Mouse (Mus musculus) midbrain, postnatal 0 days (tissue): Measurements from ENCODE around the gene Dock1. TPM values are rescaled to one million over a fixed set of nuclear protein-coding genes. Genes with fewer than 3 reads are reported as not detected.

ENCODE experiments used
- ATAC-seq: fragments of 200-750 bp; cut with Nextera tagmentation; 2 replicates; pipeline ENCODE4 v1.8.0; 2017; ENCODE audit warnings: moderate number of reproducible peaks, mild to moderate bottlenecking, moderate TSS enrichment, moderate library complexity; ENCODE audit not compliant: low FRiP score
- DNase-seq: peaks from one replicate; pipeline ENCODE4 v3.0.0-alpha.2; 2015; ENCODE audit warnings: low spot score
- H3K27ac ChIP-seq: fragments of 300-500 bp; sonication (generic); 2 replicates; pipeline ENCODE4 v1.5.1; 2014; ENCODE audit warnings: low read depth, mild to moderate bottlenecking, low read length, mixed read lengths
- H3K27me3 ChIP-seq: fragments of 300-500 bp; sonication (generic); 2 replicates; pipeline ENCODE4 v1.6.1; 2014; ENCODE audit warnings: low read length, control low read depth, mixed read lengths; ENCODE audit not compliant: insufficient read depth
- H3K36me3 ChIP-seq: fragments of 300-500 bp; sonication (generic); 2 replicates; pipeline ENCODE4 v1.6.1; 2014; ENCODE audit warnings: low read length, control low read depth, mixed read lengths; ENCODE audit not compliant: insufficient read depth
- H3K4me1 ChIP-seq: fragments of 300-500 bp; sonication (generic); 2 replicates; pipeline ENCODE4 v1.6.1; 2014; ENCODE audit warnings: mild to moderate bottlenecking, control low read depth, antibody characterized with exemption, low read length, mixed read lengths; ENCODE audit not compliant: insufficient read depth
- H3K4me2 ChIP-seq: fragments of 300-500 bp; sonication (generic); 2 replicates; pipeline ENCODE4 v1.6.1; 2014; ENCODE audit warnings: low read depth, mild to moderate bottlenecking, low read length, mixed read lengths; ENCODE audit not compliant: poor library complexity, severe bottlenecking
- H3K4me3 ChIP-seq: fragments of 300-500 bp; sonication (generic); 2 replicates; pipeline ENCODE4 v1.5.1; 2014; ENCODE audit warnings: low read depth, mild to moderate bottlenecking, low read length, moderate library complexity
- H3K9ac ChIP-seq: fragments of 300-500 bp; sonication (generic); replicated peaks from 2 replicates; pipeline ENCODE4 v1.6.1; 2014; ENCODE audit warnings: mild to moderate bottlenecking, low read length, moderate library complexity, mixed read lengths; ENCODE audit not compliant: poor library complexity, severe bottlenecking
- H3K9me3 ChIP-seq: fragments of 300-500 bp; sonication (generic); 2 replicates; pipeline ENCODE4 v1.6.1; 2016; ENCODE audit warnings: low read length, control low read depth
- CTCF ChIP-seq: IDR thresholded peaks from 2 replicates; pipeline ENCODE4 v1.5.1; 2016; ENCODE audit warnings: antibody characterized with exemption, mild to moderate bottlenecking
- WGBS: fragments of 180-500 bp; shearing (Covaris S2); extraction: QIAGEN DNeasy Blood & Tissue Kit; methylation state at CpG from one replicate; pipeline ENCODE4 v1.1.7; 2014; 5-methylcytosine and 5-hydroxymethylcytosine counted together
- polyA plus RNA-seq: library from polyadenylated mRNA; unstranded; fragments of >200 nt; fragmentation: Nextera tagmentation; extraction: Ambion mirVana; gene quantifications from 2 replicates; pipeline ENCODE4 v1.2.1, GENCODE M21; 2015
- total RNA-seq: library from RNA; depleted of rRNA; stranded (reverse); fragments of >200 nt; gene quantifications from 2 replicates; pipeline ENCODE4 v1.2.3, GENCODE M21; 2014

The Dock1 gene
- total and polyA plus RNA-seq, 2 experiments from 2014 or later = 5.3 to 14.2 TPM

DNA sequence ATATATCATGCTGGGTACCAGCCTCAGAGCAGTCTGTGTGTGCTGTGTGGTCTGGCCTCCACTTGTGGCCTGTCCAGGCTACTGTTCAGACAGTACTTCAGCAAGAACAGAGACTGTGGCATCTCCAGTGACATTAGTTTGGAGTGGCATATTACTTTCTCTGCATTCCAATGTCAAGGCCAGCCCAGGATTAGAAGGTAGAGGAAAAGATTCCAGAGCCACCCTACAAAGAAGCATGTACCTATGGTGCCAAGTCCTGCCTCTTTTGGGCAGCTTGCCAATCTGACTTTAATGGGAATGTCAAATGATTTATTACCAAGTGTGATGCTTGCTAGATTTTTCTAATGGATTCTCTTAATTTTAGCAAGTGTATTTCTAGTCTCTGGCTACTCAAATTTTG is 533.5 kb downstream of the Dock1 start:
- Histone ChIP-seq H3K9ac (no peak overlapping the region), H3K9me3 (no peaks in the 10 kb centered on the region), H3K36me3 (no peaks in the 10 kb centered on the region), H3K27me3 (no peaks in the 10 kb centered on the region), H3K4me3 (no peak overlapping the region), H3K4me2 (no peak overlapping the region), H3K4me1 (no peaks in the 10 kb centered on the region), H3K27ac (no peak overlapping the region)
- no peak for ATAC-seq
- no peak for TF ChIP-seq CTCF
- DNase-seq = peak; percentile 33

DNA sequence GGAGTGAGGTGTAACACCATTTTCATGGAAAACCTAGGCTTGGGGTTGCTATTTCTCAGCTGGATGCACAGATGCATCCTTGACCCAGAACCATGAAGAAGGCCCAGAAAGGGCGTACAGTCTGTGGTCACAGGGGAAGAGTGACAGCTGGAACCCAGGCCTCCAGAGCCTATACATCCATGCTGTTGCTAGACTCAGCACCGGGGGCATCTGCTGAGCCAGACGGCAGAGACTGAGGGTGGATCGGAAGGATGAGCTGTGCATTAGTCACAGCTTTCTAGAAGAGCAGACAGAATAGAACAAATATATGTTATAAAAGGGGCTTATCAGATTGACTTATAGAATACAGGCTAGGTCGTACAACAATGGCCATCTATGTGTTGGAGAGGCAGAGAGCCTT is 534.7 kb downstream of the Dock1 start:
- no peak for ATAC-seq
- H3K4me2 ChIP-seq = no peak overlapping the region
- WGBS = 70% methylated on average over 5 of the region's 5 CpGs

DNA sequence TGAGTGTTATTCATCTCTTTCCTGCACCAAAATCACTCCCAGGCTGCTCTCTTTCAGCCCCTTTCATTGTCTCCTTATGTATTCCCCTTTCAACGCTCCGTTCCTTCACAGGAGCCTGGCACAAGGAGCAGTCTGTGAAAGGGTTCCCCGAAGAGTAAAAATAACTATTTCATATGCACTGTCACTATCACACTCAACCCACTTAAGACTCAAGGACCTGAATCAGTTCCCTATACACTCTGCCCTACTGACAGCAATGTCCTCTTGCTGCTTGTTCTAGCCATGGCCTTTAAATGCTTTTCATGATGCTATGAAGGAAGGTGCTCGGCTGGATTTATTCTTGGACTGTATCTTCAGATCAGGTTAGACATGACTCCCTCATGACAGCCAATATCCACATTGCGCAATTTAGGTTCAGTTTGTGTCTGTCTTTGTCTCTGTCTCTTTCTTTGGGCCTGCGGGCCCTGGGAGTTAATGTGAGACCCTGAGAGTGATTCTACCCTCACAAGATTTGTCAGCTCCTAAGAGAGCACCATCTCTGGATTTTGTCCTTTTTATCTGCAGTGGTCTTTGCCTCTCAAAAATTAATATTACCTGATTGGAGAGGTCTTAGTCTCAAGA is 538.6 kb downstream of the Dock1 start:
- Histone ChIP-seq H3K27me3 (no peaks in the 10 kb centered on the region), H3K4me3 (no peak overlapping the region), H3K4me2 (no peak overlapping the region), H3K9ac (no peak overlapping the region), H3K9me3 (no peaks in the 10 kb centered on the region), H3K27ac (no peak overlapping the region), H3K36me3 (no peaks in the 10 kb centered on the region), H3K4me1 (no peaks in the 10 kb centered on the region)
- WGBS = 85% methylated on average over 6 of the region's 6 CpGs
- DNase-seq (no peak), ATAC-seq (no peak)
- TF ChIP-seq CTCF = no peak

More for the DNA sequence above, 534.7 kb downstream of the Dock1 start:
- Histone ChIP-seq H3K4me1 (no peaks in the 10 kb centered on the region), H3K27ac (no peak overlapping the region), H3K27me3 (no peaks in the 10 kb centered on the region), H3K36me3 (no peaks in the 10 kb centered on the region), H3K4me3 (no peak overlapping the region), H3K9ac (no peak overlapping the region), H3K9me3 (no peaks in the 10 kb centered on the region)
- no peak for TF ChIP-seq CTCF
- DNase-seq = peak; percentile 30

DNA sequence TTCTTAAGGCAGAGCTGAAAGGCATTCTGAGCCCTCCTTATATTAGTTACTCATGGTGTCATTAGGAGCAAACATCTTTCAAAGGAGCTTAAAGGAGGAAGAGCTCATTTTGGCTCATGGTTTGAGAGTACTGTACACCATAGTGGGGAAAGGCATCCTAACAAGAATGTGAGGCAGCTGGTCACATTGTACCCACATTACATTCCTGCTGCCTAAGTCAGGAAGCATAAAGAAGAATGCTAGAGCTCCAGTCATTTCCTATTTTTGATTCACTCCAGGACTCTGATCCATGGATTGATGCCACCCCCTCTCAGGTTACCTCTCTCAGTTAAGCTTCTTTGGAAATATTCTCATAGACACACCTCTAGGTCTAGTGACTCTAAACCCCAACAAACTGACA is 539.8 kb downstream of the Dock1 start:
- TF ChIP-seq CTCF = no peak
- H3K9me3 ChIP-seq = no peaks in the 10 kb centered on the region
- no peaks in the 10 kb centered on the region for H3K4me1 ChIP-seq
- no peak for ATAC-seq
- H3K36me3 ChIP-seq = no peaks in the 10 kb centered on the region
- no peaks in the 10 kb centered on the region for H3K27me3 ChIP-seq
- no peak overlapping the region for H3K4me3 ChIP-seq
- H3K4me2 ChIP-seq = no peak overlapping the region
- H3K9ac ChIP-seq = no peak overlapping the region
- no peak for DNase-seq
- H3K27ac ChIP-seq = no peak overlapping the region

DNA sequence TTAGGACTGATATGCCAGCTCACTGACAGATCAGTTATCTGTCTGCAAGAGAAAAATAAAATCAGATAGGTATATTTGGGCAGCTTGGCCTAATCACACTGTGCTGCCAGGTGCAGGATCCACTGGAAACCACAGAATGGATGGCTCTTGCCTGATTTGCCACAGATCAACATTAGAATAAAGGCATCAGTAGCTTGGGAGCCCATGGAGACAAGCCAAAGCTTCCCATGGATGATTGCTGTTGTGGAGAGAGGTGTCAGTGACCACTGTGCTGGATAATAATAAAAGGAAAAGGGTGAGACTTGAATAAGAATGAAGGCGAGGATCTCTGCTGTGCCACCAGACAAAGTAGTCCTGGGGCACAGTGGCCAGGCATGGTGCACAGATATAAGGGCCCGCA is 540.4 kb downstream of the Dock1 start:
- DNase-seq = peak; percentile 48
- Histone ChIP-seq H3K4me2 (no peak overlapping the region), H3K4me3 (no peak overlapping the region), H3K27me3 (no peaks in the 10 kb centered on the region), H3K27ac (no peak overlapping the region), H3K36me3 (no peaks in the 10 kb centered on the region), H3K9me3 (no peaks in the 10 kb centered on the region), H3K9ac (no peak overlapping the region), H3K4me1 (no peaks in the 10 kb centered on the region)
- no peak for TF ChIP-seq CTCF
- ATAC-seq = no peak
- WGBS = 81% methylated on average over 2 of the region's 2 CpGs

DNA sequence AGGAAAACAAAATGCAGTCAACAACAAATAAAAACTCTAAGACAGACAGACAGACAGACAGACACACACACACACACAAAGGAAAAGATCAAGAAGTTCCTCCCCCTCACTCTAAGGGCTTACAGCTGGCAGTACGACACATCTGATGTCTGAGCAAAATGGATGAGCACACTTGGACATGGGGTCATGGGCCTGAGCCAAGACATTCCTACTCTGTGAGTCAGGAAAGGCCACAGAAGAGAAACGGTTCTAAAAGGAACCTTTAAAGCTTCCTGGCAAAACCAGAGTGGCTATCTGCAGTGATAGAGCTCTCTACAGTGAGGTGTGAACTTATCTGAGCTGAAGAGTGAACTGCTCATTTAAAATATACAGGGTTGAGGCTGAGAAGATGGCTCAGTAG is 542.1 kb downstream of the Dock1 start:
- Histone ChIP-seq H3K4me2 (no peak overlapping the region), H3K4me3 (no peak overlapping the region), H3K4me1 (no peaks in the 10 kb centered on the region), H3K9me3 (no peaks in the 10 kb centered on the region), H3K36me3 (no peaks in the 10 kb centered on the region), H3K9ac (no peak overlapping the region), H3K27me3 (no peaks in the 10 kb centered on the region), H3K27ac (no peak overlapping the region)
- no peak for DNase-seq
- 55% methylated on average over 2 of the region's 2 CpGs for WGBS
- ATAC-seq = no peak
- TF ChIP-seq CTCF = no peak
